Mouse (Mus musculus): ENCODE measurements around the gene Macf1. TPM values are rescaled to one million over a fixed set of nuclear protein-coding genes. Genes with fewer than 3 reads are reported as not detected.

The Macf1 gene
- polyA plus RNA-seq, 1 experiment from 2014 or later: 47.1 TPM

GRCm38 (mm10) chr4:123652130-123652529 is 32.0 kb downstream of the Macf1 start:
- ATAC-seq (replicated peaks; ENCODE audit: extremely low read depth, insufficient read depth, low FRiP score): no peak
- WGBS: 40% methylated on average over 3 of the region's 3 CpGs
- Histone ChIP-seq H3K9ac (ENCODE audit: low read length) (no peak overlapping the region), H3K36me3 (ENCODE audit: control insufficient read depth, insufficient read depth) (no peaks in the 10 kb centered on the region), H3K9me3 (replicated peaks; ENCODE audit: control insufficient read depth, low read length) (no peaks in the 10 kb centered on the region), H3K27ac (ENCODE audit: low read length) (no peak overlapping the region), H3K4me3 (ENCODE audit: low read length) (no peak overlapping the region), H3K4me2 (ENCODE audit: low read depth, low read length) (no peak overlapping the region), H3K27me3 (ENCODE audit: control insufficient read depth, insufficient read depth, low read length) (no peaks in the 10 kb centered on the region), H3K4me1 (ENCODE audit: control insufficient read depth, insufficient read depth, low read length) (peaks cover 8% of the 10 kb centered on the region)

GRCm38 (mm10) chr4:123649131-123649530 is 35.0 kb downstream of the Macf1 start:
- Histone ChIP-seq H3K27ac (ENCODE audit: low read length) (no peak overlapping the region), H3K27me3 (ENCODE audit: control insufficient read depth, insufficient read depth, low read length) (no peaks in the 10 kb centered on the region), H3K4me1 (ENCODE audit: control insufficient read depth, insufficient read depth, low read length) (peaks cover 8% of the 10 kb centered on the region), H3K36me3 (ENCODE audit: control insufficient read depth, insufficient read depth) (0 out of 2 replicates have a peak, but pooled peaks cover 2% of the 10 kb centered on the region), H3K9ac (ENCODE audit: low read length) (no peak overlapping the region), H3K4me3 (ENCODE audit: low read length) (no peak overlapping the region), H3K9me3 (replicated peaks; ENCODE audit: control insufficient read depth, low read length) (no peaks in the 10 kb centered on the region), H3K4me2 (ENCODE audit: low read depth, low read length) (no peak overlapping the region)
- WGBS: 80% methylated on average over 6 of the region's 6 CpGs
- no peak for ATAC-seq (replicated peaks; ENCODE audit: extremely low read depth, insufficient read depth, low FRiP score)

- WGBS: 78% methylated on average over 4 of the region's 4 CpGs
- Histone ChIP-seq H3K9ac (ENCODE audit: low read length) (no peak overlapping the region), H3K36me3 (ENCODE audit: control insufficient read depth, insufficient read depth) (0 out of 2 replicates have a peak, but pooled peaks cover 2% of the 10 kb centered on the region), H3K27me3 (ENCODE audit: control insufficient read depth, insufficient read depth, low read length) (no peaks in the 10 kb centered on the region), H3K9me3 (replicated peaks; ENCODE audit: control insufficient read depth, low read length) (no peaks in the 10 kb centered on the region), H3K4me2 (ENCODE audit: low read depth, low read length) (no peak overlapping the region), H3K4me1 (ENCODE audit: control insufficient read depth, insufficient read depth, low read length) (peaks cover 15% of the 10 kb centered on the region), H3K4me3 (ENCODE audit: low read length) (no peak overlapping the region), H3K27ac (ENCODE audit: low read length) (no peak overlapping the region)
- no peak for ATAC-seq (replicated peaks; ENCODE audit: extremely low read depth, insufficient read depth, low FRiP score)
Observed at GRCm38 (mm10) chr4:123647668-123648067, 36.5 kb downstream of the Macf1 start.

- 47% methylated on average over 2 of the region's 2 CpGs for WGBS
- no peak overlapping the region for H3K9ac ChIP-seq (ENCODE audit: low read length)
- no peaks in the 10 kb centered on the region for H3K27me3 ChIP-seq (ENCODE audit: control insufficient read depth, insufficient read depth, low read length)
- H3K27ac ChIP-seq (ENCODE audit: low read length): no peak overlapping the region
- H3K4me1 ChIP-seq (ENCODE audit: control insufficient read depth, insufficient read depth, low read length): peaks cover 10% of the 10 kb centered on the region
- no peak overlapping the region for H3K4me3 ChIP-seq (ENCODE audit: low read length)
- ATAC-seq (replicated peaks; ENCODE audit: extremely low read depth, insufficient read depth, low FRiP score): no peak
- H3K36me3 ChIP-seq (ENCODE audit: control insufficient read depth, insufficient read depth): 0 out of 2 replicates have a peak, but pooled peaks cover 2% of the 10 kb centered on the region
- no peaks in the 10 kb centered on the region for H3K9me3 ChIP-seq (replicated peaks; ENCODE audit: control insufficient read depth, low read length)
- H3K4me2 ChIP-seq (ENCODE audit: low read depth, low read length): no peak overlapping the region
Observed at GRCm38 (mm10) chr4:123647109-123647508, 37.1 kb downstream of the Macf1 start.

- Histone ChIP-seq H3K9ac (ENCODE audit: low read length) (no peak overlapping the region), H3K4me2 (ENCODE audit: low read depth, low read length) (no peak overlapping the region), H3K4me1 (ENCODE audit: control insufficient read depth, insufficient read depth, low read length) (peaks cover 8% of the 10 kb centered on the region; the same call in 1 of the 2 replicates), H3K27me3 (ENCODE audit: control insufficient read depth, insufficient read depth, low read length) (no peaks in the 10 kb centered on the region), H3K36me3 (ENCODE audit: control insufficient read depth, insufficient read depth) (0 out of 2 replicates have a peak, but pooled peaks cover 2% of the 10 kb centered on the region), H3K4me3 (ENCODE audit: low read length) (no peak overlapping the region), H3K27ac (ENCODE audit: low read length) (no peak overlapping the region; the same call in 1 of the 2 replicates), H3K9me3 (replicated peaks; ENCODE audit: control insufficient read depth, low read length) (no peaks in the 10 kb centered on the region)
- 83% methylated on average over 3 of the region's 3 CpGs for WGBS
- ATAC-seq (replicated peaks; ENCODE audit: extremely low read depth, insufficient read depth, low FRiP score): no peak
Observed at GRCm38 (mm10) chr4:123645246-123645845, 38.8 kb downstream of the Macf1 start.

- Histone ChIP-seq H3K4me3 (ENCODE audit: low read length) (no peak overlapping the region), H3K4me2 (ENCODE audit: low read depth, low read length) (no peak overlapping the region), H3K9ac (ENCODE audit: low read length) (no peak overlapping the region), H3K27me3 (ENCODE audit: control insufficient read depth, insufficient read depth, low read length) (no peaks in the 10 kb centered on the region), H3K9me3 (replicated peaks; ENCODE audit: control insufficient read depth, low read length) (no peaks in the 10 kb centered on the region), H3K27ac (ENCODE audit: low read length) (no peak overlapping the region), H3K36me3 (ENCODE audit: control insufficient read depth, insufficient read depth) (0 out of 2 replicates have a peak, but pooled peaks cover 2% of the 10 kb centered on the region), H3K4me1 (ENCODE audit: control insufficient read depth, insufficient read depth, low read length) (peaks cover 8% of the 10 kb centered on the region; the same call in 1 of the 2 replicates)
- 60% methylated on average over 6 of the region's 6 CpGs for WGBS
- ATAC-seq (replicated peaks; ENCODE audit: extremely low read depth, insufficient read depth, low FRiP score): no peak
Observed at GRCm38 (mm10) chr4:123643561-123643960, 40.6 kb downstream of the Macf1 start.

GRCm38 (mm10) chr4:123642877-123643276 is 41.3 kb downstream of the Macf1 start:
- WGBS: 62% methylated on average over 5 of the region's 5 CpGs
- no peak for ATAC-seq (replicated peaks; ENCODE audit: extremely low read depth, insufficient read depth, low FRiP score)
- H3K27ac ChIP-seq (ENCODE audit: low read length): no peak overlapping the region

GRCm38 (mm10) chr4:123637136-123637535 is 47.0 kb downstream of the Macf1 start:
- Histone ChIP-seq H3K9me3 (replicated peaks; ENCODE audit: control insufficient read depth, low read length) (no peaks in the 10 kb centered on the region), H3K27ac (ENCODE audit: low read length) (no peak overlapping the region), H3K36me3 (ENCODE audit: control insufficient read depth, insufficient read depth) (no peaks in the 10 kb centered on the region), H3K27me3 (ENCODE audit: control insufficient read depth, insufficient read depth, low read length) (no peaks in the 10 kb centered on the region), H3K4me1 (ENCODE audit: control insufficient read depth, insufficient read depth, low read length) (peaks cover 12% of the 10 kb centered on the region), H3K4me3 (ENCODE audit: low read length) (no peak overlapping the region), H3K9ac (ENCODE audit: low read length) (no peak overlapping the region), H3K4me2 (ENCODE audit: low read depth, low read length) (no peak overlapping the region)
- no peak for ATAC-seq (replicated peaks; ENCODE audit: extremely low read depth, insufficient read depth, low FRiP score)
- 73% methylated on average over 6 of the region's 6 CpGs for WGBS

More at GRCm38 (mm10) chr4:123642877-123643276, 41.3 kb downstream of the Macf1 start:
- H3K9ac ChIP-seq (ENCODE audit: low read length): no peak overlapping the region
- no peaks in the 10 kb centered on the region for H3K9me3 ChIP-seq (replicated peaks; ENCODE audit: control insufficient read depth, low read length)
- 0 out of 2 replicates have a peak, but pooled peaks cover 2% of the 10 kb centered on the region for H3K36me3 ChIP-seq (ENCODE audit: control insufficient read depth, insufficient read depth)
- no peak overlapping the region for H3K4me3 ChIP-seq (ENCODE audit: low read length)
- H3K27me3 ChIP-seq (ENCODE audit: control insufficient read depth, insufficient read depth, low read length): no peaks in the 10 kb centered on the region
- H3K4me1 ChIP-seq (ENCODE audit: control insufficient read depth, insufficient read depth, low read length): peaks cover 8% of the 10 kb centered on the region; the same call in 1 of the 2 replicates
- no peak overlapping the region for H3K4me2 ChIP-seq (ENCODE audit: low read depth, low read length)

GRCm38 (mm10) chr4:123635428-123635827 is 48.7 kb downstream of the Macf1 start:
- no peak overlapping the region for H3K9ac ChIP-seq (ENCODE audit: low read length)
- 0 out of 2 replicates have a peak, but pooled peaks have one; percentile 14 for ATAC-seq (replicated peaks; ENCODE audit: extremely low read depth, insufficient read depth, low FRiP score)
- 41% methylated on average over 1 of the region's 1 CpGs for WGBS
- H3K4me1 ChIP-seq (ENCODE audit: control insufficient read depth, insufficient read depth, low read length): peaks cover 12% of the 10 kb centered on the region
- peak overlapping the region; percentile 85 for H3K27ac ChIP-seq (ENCODE audit: low read length)
- no peak overlapping the region for H3K4me3 ChIP-seq (ENCODE audit: low read length)
- no peaks in the 10 kb centered on the region for H3K27me3 ChIP-seq (ENCODE audit: control insufficient read depth, insufficient read depth, low read length)
- no peaks in the 10 kb centered on the region for H3K36me3 ChIP-seq (ENCODE audit: control insufficient read depth, insufficient read depth)
- H3K9me3 ChIP-seq (replicated peaks; ENCODE audit: control insufficient read depth, low read length): no peaks in the 10 kb centered on the region
- no peak overlapping the region for H3K4me2 ChIP-seq (ENCODE audit: low read depth, low read length)

All from heart, embryonic 16.5 days (tissue).